Mouse (Mus musculus) heart, embryonic 12.5 days (tissue): ENCODE measurements around the gene Hnrnpr. TPM values are rescaled to one million over a fixed set of nuclear protein-coding genes. Genes with fewer than 3 reads are reported as not detected.

Experiments used
- ATAC-seq: fragments of 200-750 bp; cut with Nextera tagmentation; 2 replicates; pipeline ENCODE4 v1.8.0; 2017; ENCODE audit warnings: moderate TSS enrichment, moderate library complexity; ENCODE audit not compliant: insufficient number of reproducible peaks, low FRiP score
- H3K27ac ChIP-seq: fragments of 300-500 bp; sonication (generic); 2 replicates; pipeline ENCODE4 v1.5.1; 2016; ENCODE audit warnings: mild to moderate bottlenecking, moderate library complexity; ENCODE audit not compliant: poor library complexity, severe bottlenecking
- H3K27me3 ChIP-seq: fragments of 300-500 bp; sonication (generic); replicated peaks from 2 replicates; pipeline ENCODE4 v1.6.1; 2016; ENCODE audit warnings: mild to moderate bottlenecking, moderate library complexity
- H3K36me3 ChIP-seq: fragments of 300-500 bp; sonication (generic); 2 replicates; pipeline ENCODE4 v1.6.1; 2016; ENCODE audit warnings: mild to moderate bottlenecking, moderate library complexity
- H3K4me1 ChIP-seq: fragments of 300-500 bp; sonication (generic); replicated peaks from 2 replicates; pipeline ENCODE4 v1.6.1; 2016; ENCODE audit warnings: mild to moderate bottlenecking
- H3K4me2 ChIP-seq: fragments of 300-500 bp; sonication (generic); 2 replicates; pipeline ENCODE4 v1.6.1; 2016; ENCODE audit warnings: mild to moderate bottlenecking, moderate library complexity
- H3K4me3 ChIP-seq: fragments of 300-500 bp; sonication (generic); 2 replicates; pipeline ENCODE4 v1.5.1; 2016; ENCODE audit warnings: mild to moderate bottlenecking
- H3K9ac ChIP-seq: fragments of 300-500 bp; sonication (generic); 2 replicates; pipeline ENCODE4 v1.6.1; 2016; ENCODE audit warnings: mild to moderate bottlenecking, moderate library complexity
- H3K9me3 ChIP-seq: fragments of 300-500 bp; sonication (generic); replicated peaks from 2 replicates; pipeline ENCODE4 v1.6.1; 2016; ENCODE audit warnings: mild to moderate bottlenecking, moderate library complexity
- WGBS: fragments of 180-500 bp; shearing (Covaris S2); methylation state at CpG from one replicate; pipeline ENCODE4 v1.1.7; 2016; 5-methylcytosine and 5-hydroxymethylcytosine counted together
- polyA plus RNA-seq: library from polyadenylated mRNA; unstranded; fragments of >200 nt; fragmentation: Nextera tagmentation; extraction: Ambion mirVana; gene quantifications from 2 replicates; pipeline ENCODE4 v1.2.1, GENCODE M21; 2016

Gene Hnrnpr
- polyA plus RNA-seq, 1 experiment from 2014 or later, result 112 TPM

GRCm38 (mm10) chr4:136401806-136402205, 91.1 kb downstream of the Hnrnpr start:
- no peak overlapping the region for H3K27ac ChIP-seq
- WGBS, result 69% methylated on average over 10 of the region's 10 CpGs
- H3K4me3 ChIP-seq, result no peak overlapping the region
- H3K4me2 ChIP-seq, result no peak overlapping the region
- H3K27me3 ChIP-seq, result no peaks in the 10 kb centered on the region
- H3K9me3 ChIP-seq, result no peaks in the 10 kb centered on the region
- no peak overlapping the region for H3K9ac ChIP-seq
- H3K36me3 ChIP-seq, result no peaks in the 10 kb centered on the region
- ATAC-seq, result no peak
- H3K4me1 ChIP-seq, result no peaks in the 10 kb centered on the region

GRCm38 (mm10) chr4:136407831-136408230, 97.1 kb downstream of the Hnrnpr start:
- no peak overlapping the region for H3K9ac ChIP-seq
- no peak overlapping the region for H3K27ac ChIP-seq
- no peaks in the 10 kb centered on the region for H3K4me1 ChIP-seq
- no peaks in the 10 kb centered on the region for H3K36me3 ChIP-seq
- no peaks in the 10 kb centered on the region for H3K9me3 ChIP-seq
- no peaks in the 10 kb centered on the region for H3K27me3 ChIP-seq
- no peak overlapping the region for H3K4me2 ChIP-seq
- no peak for ATAC-seq
- H3K4me3 ChIP-seq, result no peak overlapping the region
- 68% methylated on average over 11 of the region's 11 CpGs for WGBS

Other genes starting within 250 kb of the Hnrnpr start
- 320 and 321 TPM in 2 replicates for gene Id3, start 167.4 kb upstream of the Hnrnpr start, polyA plus RNA-seq
- gene E2f2, start 138.5 kb upstream of the Hnrnpr start, polyA plus RNA-seq, result 8.1 and 9.3 TPM in 2 replicates
- gene Asap3, start 104.6 kb upstream of the Hnrnpr start, polyA plus RNA-seq, result 2.9 and 3.4 TPM in 2 replicates
- 56.9 and 57.6 TPM in 2 replicates for gene Tcea3, start 63.2 kb upstream of the Hnrnpr start, polyA plus RNA-seq
- gene Zfp46, start 26.3 kb upstream of the Hnrnpr start, polyA plus RNA-seq, result 24.7 and 24.9 TPM in 2 replicates
- gene Htr1d, start 112.6 kb downstream of the Hnrnpr start, polyA plus RNA-seq, result 0.08 TPM in 1 of 2 replicates, not detected in the other
- 0.24 and 0.54 TPM in 2 replicates for gene 6030445D17Rik, start 151.3 kb downstream of the Hnrnpr start, polyA plus RNA-seq
- 83.8 and 95.1 TPM in 2 replicates for gene Luzp1, start 158.8 kb downstream of the Hnrnpr start, polyA plus RNA-seq